Mouse (Mus musculus) hindbrain, embryonic 10.5 days (tissue): ENCODE measurements at regions not wholly inside any gene's neighbourhood (a gene's known extent, or its start where the extent isn't known, plus 50 kb on each side); places are given as distances from the start of the nearest gene placed in this dataset.

Experiments used
- DNase-seq: peaks from one replicate; pipeline ENCODE4 v3.0.0-alpha.2; 2017; ENCODE audit warnings: low spot score
- H3K27ac ChIP-seq: fragments of 300-500 bp; sonication (generic); 2 replicates; pipeline ENCODE4 v1.5.1; 2016; ENCODE audit warnings: mild to moderate bottlenecking, moderate library complexity
- H3K27me3 ChIP-seq: fragments of 300-500 bp; sonication (generic); 2 replicates; pipeline ENCODE4 v1.6.1; 2016; ENCODE audit warnings: mild to moderate bottlenecking; ENCODE audit not compliant: poor library complexity, insufficient read depth, severe bottlenecking
- H3K36me3 ChIP-seq: fragments of 300-500 bp; sonication (generic); 2 replicates; pipeline ENCODE4 v1.6.1; 2016; ENCODE audit warnings: mild to moderate bottlenecking, moderate library complexity
- H3K4me1 ChIP-seq: fragments of 300-500 bp; sonication (generic); replicated peaks from 2 replicates; pipeline ENCODE4 v1.6.1; 2016; ENCODE audit warnings: mild to moderate bottlenecking
- H3K4me3 ChIP-seq: fragments of 300-500 bp; sonication (generic); 2 replicates; pipeline ENCODE4 v1.5.1; 2016; ENCODE audit warnings: mild to moderate bottlenecking, moderate library complexity
- H3K9me3 ChIP-seq: fragments of 300-500 bp; sonication (generic); 2 replicates; pipeline ENCODE4 v1.6.1; 2016; ENCODE audit warnings: mild to moderate bottlenecking, moderate library complexity
- WGBS: fragments of 180-500 bp; shearing (Covaris S2); methylation state at CpG from one replicate; pipeline ENCODE4 v1.1.7; 2016; 5-methylcytosine and 5-hydroxymethylcytosine counted together

DNA sequence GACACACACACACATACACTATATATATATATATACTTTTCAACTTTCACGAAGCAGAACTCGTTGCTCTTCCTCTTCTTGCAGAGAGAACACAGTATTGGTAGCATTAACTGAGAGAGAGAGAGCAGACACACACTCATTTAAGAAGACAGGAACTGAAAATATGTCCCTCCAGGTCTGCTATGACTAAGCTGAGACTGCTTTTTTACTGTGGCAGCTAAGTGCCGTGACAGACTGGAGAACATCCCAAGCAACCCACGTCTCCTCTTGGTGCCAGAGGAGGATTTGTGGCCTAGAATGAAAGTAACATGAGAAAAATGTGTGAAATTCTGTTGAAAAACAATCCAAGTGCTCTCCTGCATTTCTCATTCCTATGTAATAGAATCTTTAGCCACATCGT is 159.9 kb upstream of the Tmco5 start:
- whole genome bisulfite sequencing = 93% methylated on average over 5 of the region's 5 CpGs
- no peak for DNase-seq

DNA sequence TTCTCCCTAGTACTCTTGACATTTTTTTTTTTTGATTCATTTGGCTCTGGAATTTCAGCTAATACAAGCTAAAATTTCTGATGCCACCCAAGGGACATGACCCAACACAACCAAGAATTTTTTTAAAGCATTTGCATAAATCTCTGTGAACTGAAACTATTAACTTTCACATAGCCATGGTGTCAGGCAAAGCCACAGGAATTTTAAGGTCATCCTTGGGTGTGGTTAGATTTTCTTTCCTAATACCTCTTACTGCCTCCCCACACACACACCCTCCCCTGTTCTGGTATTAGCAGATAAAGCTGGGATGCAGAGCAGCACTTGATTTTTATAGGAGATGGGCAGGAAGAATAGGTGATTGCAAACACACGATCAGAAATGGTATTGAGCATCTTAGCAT is 150.9 kb upstream of the Tmco5 start:
- no peaks in the 10 kb centered on the region for H3K36me3 ChIP-seq
- H3K27ac ChIP-seq = no peak overlapping the region
- 80% methylated on average over 1 of the region's 1 CpGs for WGBS
- H3K4me1 ChIP-seq = no peaks in the 10 kb centered on the region
- H3K4me3 ChIP-seq = no peak overlapping the region
- no peak for DNase-seq
- no peaks in the 10 kb centered on the region for H3K9me3 ChIP-seq
- no peaks in the 10 kb centered on the region for H3K27me3 ChIP-seq

More for the DNA sequence above, 159.9 kb upstream of the Tmco5 start:
- H3K9me3 ChIP-seq = no peaks in the 10 kb centered on the region
- no peaks in the 10 kb centered on the region for H3K36me3 ChIP-seq
- H3K27me3 ChIP-seq = no peaks in the 10 kb centered on the region
- peaks cover 4% of the 10 kb centered on the region; the same call in 1 of the 2 replicates for H3K4me1 ChIP-seq
- H3K27ac ChIP-seq = no peak overlapping the region
- H3K4me3 ChIP-seq = no peak overlapping the region

DNA sequence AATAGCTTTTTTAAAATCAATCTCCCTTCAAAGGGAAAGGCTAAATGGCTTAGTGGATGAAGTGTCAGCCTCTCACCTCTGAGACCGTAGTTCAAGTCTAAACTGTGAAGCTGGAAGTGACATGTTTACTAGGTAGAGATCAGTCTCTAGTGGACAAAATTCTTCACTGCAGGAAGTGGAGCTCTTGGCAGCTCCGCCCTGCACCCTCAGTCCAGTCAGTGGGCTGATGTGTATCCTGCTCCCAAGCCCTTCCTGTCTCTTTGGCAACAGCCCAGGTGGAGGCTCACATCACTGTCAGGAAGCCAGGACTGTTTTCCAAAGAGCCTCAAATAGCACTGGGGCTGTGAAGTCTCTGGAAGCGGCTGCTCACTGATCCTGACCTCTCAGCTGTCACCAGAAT is 142.8 kb upstream of the Tmco5 start:
- WGBS = 62% methylated on average over 3 of the region's 3 CpGs
- H3K36me3 ChIP-seq = no peaks in the 10 kb centered on the region
- H3K27me3 ChIP-seq = no peaks in the 10 kb centered on the region
- H3K9me3 ChIP-seq = no peaks in the 10 kb centered on the region
- peak; percentile 4 for DNase-seq
- no peaks in the 10 kb centered on the region for H3K4me1 ChIP-seq
- no peak overlapping the region for H3K27ac ChIP-seq
- no peak overlapping the region for H3K4me3 ChIP-seq

DNA sequence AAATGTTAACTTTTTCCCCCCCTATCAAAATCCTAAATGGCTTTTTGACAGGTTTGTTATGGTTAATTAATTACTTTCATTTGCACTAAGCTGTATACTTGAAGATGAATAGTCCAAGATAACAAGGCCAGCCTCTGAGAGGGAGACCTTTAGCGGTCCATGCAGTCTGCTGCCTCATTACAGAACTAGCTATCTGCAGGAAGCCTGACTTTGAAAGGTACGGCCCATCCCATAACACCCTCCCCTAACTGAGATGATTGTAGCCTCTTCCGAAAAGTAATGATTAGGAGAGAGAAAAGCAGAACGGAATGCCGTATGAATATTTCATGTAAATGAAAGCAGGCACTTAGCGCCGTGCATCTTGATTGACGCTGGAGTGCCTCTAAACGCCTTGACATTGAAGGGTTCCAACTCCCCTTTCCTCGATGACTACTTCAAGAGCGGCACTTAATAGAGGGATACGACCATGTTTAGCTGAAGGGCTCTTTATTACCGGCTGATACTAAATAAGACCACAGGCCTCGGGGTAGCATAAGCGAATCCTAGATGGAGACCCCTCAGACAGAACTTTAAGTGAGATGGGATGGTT is 109.9 kb upstream of the Tmco5 start:
- DNase-seq = no peak
- no peaks in the 10 kb centered on the region for H3K9me3 ChIP-seq
- H3K27ac ChIP-seq = no peak overlapping the region
- no peaks in the 10 kb centered on the region for H3K36me3 ChIP-seq
- 81% methylated on average over 15 of the region's 15 CpGs for WGBS
- no peak overlapping the region for H3K4me3 ChIP-seq
- H3K4me1 ChIP-seq = no peaks in the 10 kb centered on the region
- no peaks in the 10 kb centered on the region for H3K27me3 ChIP-seq

DNA sequence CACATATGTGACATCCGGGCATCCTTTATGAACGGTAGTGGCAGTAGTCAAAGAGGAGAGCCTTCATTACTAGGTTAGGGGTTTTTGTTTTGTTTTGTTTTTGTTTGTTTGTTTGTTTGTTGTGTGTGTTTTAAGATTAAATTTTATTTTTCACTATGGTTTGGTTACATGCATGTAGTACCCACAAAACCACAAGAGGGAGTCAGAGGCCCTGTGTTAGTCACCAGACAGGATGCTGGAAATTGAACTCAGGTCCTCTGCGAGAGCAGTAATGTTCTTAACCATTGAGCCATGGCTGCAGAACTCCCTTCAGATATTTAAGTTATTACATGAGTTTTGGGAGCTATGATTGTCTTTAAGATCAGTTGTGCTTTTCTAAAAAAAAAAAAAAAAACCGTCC is 109.3 kb upstream of the Tmco5 start:
- Histone ChIP-seq H3K9me3 (no peaks in the 10 kb centered on the region), H3K4me3 (no peak overlapping the region), H3K27me3 (no peaks in the 10 kb centered on the region), H3K27ac (no peak overlapping the region), H3K4me1 (no peaks in the 10 kb centered on the region), H3K36me3 (no peaks in the 10 kb centered on the region)
- DNase-seq = no peak
- 85% methylated on average over 4 of the region's 4 CpGs for WGBS

DNA sequence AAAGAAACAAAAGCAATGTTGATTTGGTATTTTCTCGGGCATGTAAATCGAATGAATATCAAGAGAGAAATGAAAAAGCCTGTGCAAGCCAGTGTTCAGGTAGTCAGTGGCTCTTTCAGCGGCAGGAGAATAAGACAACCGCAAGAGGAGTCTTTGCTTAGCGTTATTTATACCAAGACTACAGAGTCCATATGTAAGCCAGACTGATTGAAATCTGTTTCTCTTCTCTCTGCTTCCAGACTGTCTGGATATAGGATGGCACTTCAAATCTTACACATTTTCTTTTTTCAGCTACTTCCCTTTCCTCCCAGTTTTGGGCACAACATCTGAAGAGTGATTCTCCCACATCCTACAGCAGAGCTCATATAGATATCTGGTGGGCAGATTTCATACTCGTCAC is 105.9 kb upstream of the Tmco5 start:
- Histone ChIP-seq H3K27ac (no peak overlapping the region), H3K27me3 (no peaks in the 10 kb centered on the region), H3K4me1 (no peaks in the 10 kb centered on the region), H3K36me3 (no peaks in the 10 kb centered on the region), H3K4me3 (no peak overlapping the region), H3K9me3 (no peaks in the 10 kb centered on the region)
- no peak for DNase-seq
- 89% methylated on average over 6 of the region's 6 CpGs for WGBS

DNA sequence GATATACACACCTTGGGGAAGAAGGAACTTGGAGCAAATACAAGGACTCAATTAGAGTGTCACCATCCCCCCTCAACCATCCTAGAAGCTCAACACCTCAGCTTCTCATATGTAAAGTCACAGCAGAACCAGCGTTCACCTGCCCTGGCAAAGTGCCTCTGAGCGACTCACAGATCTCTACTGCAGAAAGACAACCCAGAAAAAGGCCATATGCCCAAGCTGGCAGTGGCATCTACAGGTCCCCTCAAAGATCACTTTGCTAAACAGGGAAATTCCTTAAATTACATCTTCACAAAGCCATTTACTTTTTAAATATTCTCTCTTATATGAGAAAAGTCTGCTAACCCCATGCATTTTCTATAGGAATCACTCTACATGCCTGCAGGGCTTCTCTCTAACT is 78.3 kb upstream of the Tmco5 start:
- no peak overlapping the region for H3K27ac ChIP-seq
- 78% methylated on average over 2 of the region's 2 CpGs for WGBS
- no peak for DNase-seq

DNA sequence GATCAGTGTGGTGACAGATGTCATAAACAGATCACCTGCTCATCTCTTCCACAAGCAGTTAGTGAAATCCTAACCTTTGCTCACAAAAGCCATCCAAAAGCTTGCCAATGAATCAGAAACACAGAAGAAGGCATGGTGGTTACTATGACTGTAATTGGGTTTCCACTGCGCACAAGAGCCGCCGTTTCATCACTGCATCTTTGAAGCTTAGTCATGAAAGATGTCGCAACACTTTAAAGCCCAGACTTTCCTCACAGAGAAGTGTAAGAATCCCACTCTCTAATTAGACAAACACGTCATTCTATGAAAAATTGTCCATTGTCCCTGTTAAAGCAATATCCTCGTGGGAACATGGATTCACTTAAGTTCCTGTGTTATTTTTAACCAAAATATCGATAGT is 76.9 kb upstream of the Tmco5 start:
- Histone ChIP-seq H3K4me3 (no peak overlapping the region), H3K4me1 (no peaks in the 10 kb centered on the region), H3K36me3 (no peaks in the 10 kb centered on the region), H3K9me3 (no peaks in the 10 kb centered on the region), H3K27ac (no peak overlapping the region), H3K27me3 (no peaks in the 10 kb centered on the region)
- DNase-seq = no peak
- 92% methylated on average over 7 of the region's 7 CpGs for WGBS

More for the DNA sequence above, 78.3 kb upstream of the Tmco5 start:
- Histone ChIP-seq H3K27me3 (no peaks in the 10 kb centered on the region), H3K4me3 (no peak overlapping the region), H3K4me1 (no peaks in the 10 kb centered on the region), H3K36me3 (no peaks in the 10 kb centered on the region), H3K9me3 (no peaks in the 10 kb centered on the region)

DNA sequence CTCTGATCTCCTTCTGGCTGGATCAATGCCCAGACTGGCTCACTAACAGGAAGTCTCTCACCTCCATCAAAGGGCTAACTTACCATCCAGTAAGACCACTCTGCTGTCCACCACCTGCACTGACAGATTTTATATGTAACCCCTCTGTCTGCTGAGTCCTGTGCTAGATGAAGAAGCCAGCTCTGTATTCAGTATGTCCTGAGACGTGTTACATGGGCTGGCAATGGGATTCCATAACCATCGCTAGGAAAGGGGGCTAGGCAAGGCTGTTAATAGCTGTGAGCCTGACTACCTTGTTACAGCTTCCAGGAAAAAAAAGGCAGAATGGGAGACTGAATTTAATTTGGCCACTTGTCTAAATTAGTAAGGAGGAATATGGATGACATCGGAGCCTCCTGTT is 71.3 kb upstream of the Tmco5 start:
- H3K36me3 ChIP-seq = no peaks in the 10 kb centered on the region
- no peak overlapping the region for H3K4me3 ChIP-seq
- H3K27me3 ChIP-seq = no peaks in the 10 kb centered on the region
- H3K27ac ChIP-seq = no peak overlapping the region
- peaks cover 4% of the 10 kb centered on the region; the same call in 1 of the 2 replicates for H3K4me1 ChIP-seq
- WGBS = 91% methylated on average over 3 of the region's 3 CpGs
- DNase-seq = no peak
- no peaks in the 10 kb centered on the region for H3K9me3 ChIP-seq

DNA sequence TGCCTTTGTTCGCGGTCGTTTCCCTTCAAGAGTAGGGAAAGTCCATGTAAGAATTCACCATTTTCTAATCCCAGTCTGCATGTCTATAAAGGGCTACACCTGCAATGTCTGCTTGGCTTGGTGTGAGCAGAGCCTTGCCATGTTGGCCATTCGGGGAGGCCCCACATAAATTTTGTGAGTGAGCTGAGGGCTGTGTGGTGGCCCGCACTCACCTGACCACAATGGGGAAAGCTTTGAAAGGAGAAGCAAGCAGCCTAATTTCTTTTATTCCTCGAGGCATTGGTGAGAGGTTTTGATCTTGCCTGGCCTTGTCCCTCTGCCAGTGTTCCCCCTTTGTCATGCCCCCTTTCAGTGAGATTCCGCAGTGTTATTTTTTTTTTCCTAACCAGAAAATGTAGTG is 70.9 kb upstream of the Tmco5 start:
- Histone ChIP-seq H3K36me3 (no peaks in the 10 kb centered on the region), H3K4me3 (no peak overlapping the region), H3K27me3 (no peaks in the 10 kb centered on the region), H3K9me3 (no peaks in the 10 kb centered on the region), H3K4me1 (peaks cover 8% of the 10 kb centered on the region; the same call in 1 of the 2 replicates), H3K27ac (no peak overlapping the region)
- no peak for DNase-seq
- WGBS = 79% methylated on average over 7 of the region's 7 CpGs

DNA sequence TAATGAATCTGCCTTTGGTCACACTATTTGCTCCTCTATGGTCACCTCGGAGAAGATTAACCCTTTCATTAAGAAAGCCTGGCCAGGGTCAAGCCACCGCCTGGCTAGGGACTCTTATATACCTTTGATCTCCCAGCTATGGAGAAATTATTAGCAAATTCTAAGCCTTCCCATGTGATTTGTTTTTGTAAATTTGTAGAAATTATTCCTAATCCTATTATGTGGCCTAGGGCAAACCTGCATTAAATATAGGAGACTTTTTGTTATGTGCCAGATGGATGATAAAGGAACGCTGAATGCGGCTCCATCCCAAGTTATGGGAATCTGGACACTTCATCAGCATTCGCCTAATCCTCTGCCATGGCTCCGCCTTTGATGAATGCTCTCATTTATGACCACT is 70.4 kb upstream of the Tmco5 start:
- Histone ChIP-seq H3K36me3 (no peaks in the 10 kb centered on the region), H3K4me3 (no peak overlapping the region), H3K4me1 (peaks cover 13% of the 10 kb centered on the region), H3K9me3 (no peaks in the 10 kb centered on the region), H3K27me3 (no peaks in the 10 kb centered on the region), H3K27ac (no peak overlapping the region)
- 74% methylated on average over 6 of the region's 6 CpGs for WGBS
- no peak for DNase-seq

DNA sequence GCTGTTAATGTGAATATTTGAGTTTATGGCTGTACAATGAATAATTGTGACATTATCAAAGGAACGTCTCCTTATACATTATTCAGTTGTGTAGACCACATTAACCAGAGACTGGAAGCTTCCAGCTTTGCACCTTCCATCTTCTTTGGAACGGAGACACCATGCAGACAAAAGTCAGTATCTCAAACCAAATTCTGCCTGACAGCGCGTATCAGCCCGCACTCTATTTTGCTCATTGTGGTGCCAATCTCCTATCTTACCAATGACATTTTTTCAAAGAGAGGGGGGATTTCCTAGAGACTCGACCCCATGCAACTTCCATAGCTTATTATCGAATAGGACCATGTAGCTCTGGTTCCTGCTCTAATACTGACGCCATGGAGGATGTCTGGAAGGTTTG is 69.9 kb upstream of the Tmco5 start:
- 90% methylated on average over 8 of the region's 8 CpGs for WGBS
- Histone ChIP-seq H3K4me3 (no peak overlapping the region), H3K4me1 (peaks cover 17% of the 10 kb centered on the region), H3K27me3 (no peaks in the 10 kb centered on the region), H3K36me3 (no peaks in the 10 kb centered on the region), H3K9me3 (no peaks in the 10 kb centered on the region), H3K27ac (no peak overlapping the region)
- no peak for DNase-seq

DNA sequence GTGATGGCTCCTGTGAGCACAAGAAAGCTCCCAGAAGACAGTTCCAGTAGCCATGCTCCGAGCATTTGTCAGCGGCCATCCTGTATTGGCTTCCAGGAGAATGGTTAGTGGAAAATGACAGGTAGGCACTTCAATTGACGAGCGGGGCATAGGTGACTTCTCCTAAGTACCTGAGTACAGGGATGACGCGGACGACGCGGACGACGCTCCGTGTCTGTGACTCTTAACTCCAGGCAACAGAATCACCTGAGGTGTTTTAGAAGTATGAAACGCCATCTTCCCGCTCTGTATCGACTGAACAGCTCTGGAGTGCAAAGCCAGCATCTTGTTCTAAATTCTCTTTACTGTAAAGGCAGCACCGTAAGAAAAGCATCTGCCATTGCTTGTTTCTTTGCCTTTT is 68.4 kb upstream of the Tmco5 start:
- H3K36me3 ChIP-seq = no peaks in the 10 kb centered on the region
- H3K27ac ChIP-seq = no peak overlapping the region
- no peaks in the 10 kb centered on the region for H3K9me3 ChIP-seq
- H3K4me1 ChIP-seq = peaks cover 23% of the 10 kb centered on the region
- no peak overlapping the region for H3K4me3 ChIP-seq
- WGBS = 93% methylated on average over 16 of the region's 16 CpGs
- no peak for DNase-seq
- no peaks in the 10 kb centered on the region for H3K27me3 ChIP-seq

DNA sequence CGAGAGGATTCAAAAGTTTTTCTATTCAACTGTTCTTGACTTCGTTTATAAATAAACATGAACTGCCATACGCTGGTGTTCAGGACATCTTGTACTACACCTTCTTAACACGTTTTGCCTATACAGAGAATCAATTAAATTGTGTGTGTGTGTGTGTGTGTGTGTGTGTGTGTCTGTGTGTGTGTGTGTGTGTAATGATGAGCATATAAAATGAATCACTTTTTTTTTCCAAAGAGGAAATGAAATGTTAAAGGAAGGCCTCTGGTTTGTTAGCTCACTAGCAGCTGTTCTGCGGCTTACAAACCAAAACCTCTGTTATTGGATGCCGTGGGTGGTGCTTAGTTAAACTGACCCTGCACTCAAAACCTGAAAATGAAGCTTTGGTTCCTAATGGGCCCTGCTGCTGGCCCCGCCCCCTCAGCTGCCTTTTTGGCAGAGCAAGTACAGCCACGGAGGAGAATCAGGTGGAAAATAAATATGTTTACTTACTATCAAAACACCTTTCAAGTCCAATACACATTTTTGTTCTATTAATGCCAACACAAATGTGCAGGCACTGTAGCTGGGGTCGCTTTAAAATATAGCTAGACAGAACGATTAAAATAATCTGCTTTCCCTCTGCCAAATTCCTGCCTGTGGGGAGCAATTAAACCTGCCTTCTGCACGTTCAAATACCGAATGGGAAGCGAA is 65.5 kb upstream of the Tmco5 start:
- 49% methylated on average over 13 of the region's 13 CpGs for WGBS
- Histone ChIP-seq H3K36me3 (no peaks in the 10 kb centered on the region), H3K4me3 (no peak overlapping the region), H3K9me3 (no peaks in the 10 kb centered on the region), H3K27ac (no peak overlapping the region), H3K4me1 (peaks cover 28% of the 10 kb centered on the region), H3K27me3 (no peaks in the 10 kb centered on the region)
- no peak for DNase-seq
